Mouse (Mus musculus) adrenal gland, adult 10 weeks (tissue): Measurements from ENCODE around the gene Phox2b. TPM values are rescaled to one million over a fixed set of nuclear protein-coding genes. Genes with fewer than 3 reads are reported as not detected.

Source experiments
- polyA plus RNA-seq: library from polyadenylated mRNA; stranded (reverse); fragments of 350-450 nt; fragmentation: Illumina TruSeq; extraction: RNeasy Lipid Tissue Mini Kit (QIAGEN cat#74804); gene quantifications from one replicate; pipeline ENCODE4 v1.2.3, GENCODE M21; 2014; ENCODE audit warnings: low read depth, low replicate concordance

Phox2b gene
- polyA plus RNA-seq = 27.4 TPM

GRCm38 (mm10) chr5:67098733-67099323 is at the start of gene Phox2b:
Gene Phox2b, minus strand, starts transcription at chr5:67099301.

Other genes starting within 250 kb of the Phox2b start
- gene Tmem33, start 161.3 kb upstream of the Phox2b start, polyA plus RNA-seq = 340 TPM
- gene Slc30a9, start 207.7 kb upstream of the Phox2b start, polyA plus RNA-seq = 298 TPM